Mouse (Mus musculus): ENCODE results near the gene Ror1. TPM values are rescaled to one million over a fixed set of nuclear protein-coding genes. Genes with fewer than 3 reads are reported as not detected.

Ror1 gene
- polyA plus RNA-seq, 1 experiment: 1.1 TPM

- DNase-seq (ENCODE audit: low read depth): no peak
Observed at GRCm38 (mm10) chr4:100211331-100211730, 115.7 kb downstream of the Ror1 start.

GRCm38 (mm10) chr4:100214324-100215215, 119.0 kb downstream of the Ror1 start:
- peak; percentile 79 for DNase-seq (ENCODE audit: low read depth)

- DNase-seq (ENCODE audit: low read depth): no peak
Observed at GRCm38 (mm10) chr4:100216587-100216986, 121.0 kb downstream of the Ror1 start.

DNA sequence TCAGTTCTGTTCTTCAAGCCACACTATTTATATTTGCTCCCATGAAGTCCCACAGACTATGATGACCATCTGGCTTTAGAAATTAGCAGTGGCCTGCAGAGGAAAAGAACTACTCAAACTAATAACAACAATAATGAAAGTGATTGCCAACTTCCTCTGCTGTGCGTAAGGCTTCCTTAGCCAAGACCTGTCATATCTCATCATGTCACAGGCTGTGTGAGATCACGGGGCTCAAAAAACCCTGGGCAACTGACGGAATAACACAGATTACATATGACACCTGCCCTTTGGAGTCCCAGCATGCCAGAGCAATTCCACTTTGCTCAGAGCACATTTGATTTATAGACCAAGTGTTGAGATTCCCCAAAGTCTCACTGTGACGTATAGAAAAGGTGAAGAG, 123.4 kb downstream of the Ror1 start:
- no peak for DNase-seq (ENCODE audit: low read depth)

- DNase-seq (ENCODE audit: low read depth): no peak
Observed at GRCm38 (mm10) chr4:100219599-100219998, 124.0 kb downstream of the Ror1 start.

- no peak for DNase-seq (ENCODE audit: low read depth)
Observed at GRCm38 (mm10) chr4:100221978-100222737, 126.6 kb downstream of the Ror1 start.

GRCm38 (mm10) chr4:100223532-100223931, 127.9 kb downstream of the Ror1 start:
- DNase-seq (ENCODE audit: low read depth): no peak

GRCm38 (mm10) chr4:100223965-100224364, 128.4 kb downstream of the Ror1 start:
- no peak for DNase-seq (ENCODE audit: low read depth)

- DNase-seq (ENCODE audit: low read depth): no peak
Observed at GRCm38 (mm10) chr4:100226619-100227018, 131.0 kb downstream of the Ror1 start.

DNA sequence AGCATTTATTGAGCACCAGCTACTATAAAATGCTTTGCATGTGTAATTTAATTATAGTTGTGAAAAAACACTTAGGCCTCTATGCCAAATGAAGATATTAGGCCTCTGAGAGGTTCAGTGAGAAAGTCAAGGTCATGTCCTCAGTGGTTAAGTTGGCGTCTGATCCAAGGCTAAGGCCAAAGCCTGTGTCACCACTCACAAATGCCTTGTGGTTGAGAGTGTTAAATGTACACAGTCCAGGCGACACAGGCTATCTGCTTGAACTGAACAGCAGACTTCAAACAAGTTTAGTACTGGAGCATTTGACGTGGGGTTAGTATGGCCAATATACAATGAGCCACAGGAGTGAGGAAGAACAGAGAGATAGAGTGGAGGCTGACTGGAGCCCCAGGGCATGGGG, 132.5 kb downstream of the Ror1 start:
- DNase-seq (ENCODE audit: low read depth): no peak

GRCm38 (mm10) chr4:100230245-100230644, 134.7 kb downstream of the Ror1 start:
- no peak for DNase-seq (ENCODE audit: low read depth)

- no peak for DNase-seq (ENCODE audit: low read depth)
Observed at GRCm38 (mm10) chr4:100230963-100231362, 135.4 kb downstream of the Ror1 start.

- DNase-seq (ENCODE audit: low read depth): no peak
Observed at GRCm38 (mm10) chr4:100231906-100232305, 136.3 kb downstream of the Ror1 start.

GRCm38 (mm10) chr4:100232541-100232940, 136.9 kb downstream of the Ror1 start:
- no peak for DNase-seq (ENCODE audit: low read depth)

GRCm38 (mm10) chr4:100233770-100234169, 138.2 kb downstream of the Ror1 start:
- DNase-seq (ENCODE audit: low read depth): no peak

GRCm38 (mm10) chr4:100236339-100236738, 140.7 kb downstream of the Ror1 start:
- DNase-seq (ENCODE audit: low read depth): no peak

GRCm38 (mm10) chr4:100242061-100242756, 146.6 kb downstream of the Ror1 start:
- no peak for DNase-seq (ENCODE audit: low read depth)

- no peak for DNase-seq (ENCODE audit: low read depth)
Observed at GRCm38 (mm10) chr4:100244250-100244649, 148.7 kb downstream of the Ror1 start.

- DNase-seq (ENCODE audit: low read depth): no peak
Observed at GRCm38 (mm10) chr4:100244701-100245100, 149.1 kb downstream of the Ror1 start.

GRCm38 (mm10) chr4:100247826-100248225, 152.2 kb downstream of the Ror1 start:
- DNase-seq (ENCODE audit: low read depth): no peak

- DNase-seq (ENCODE audit: low read depth): no peak
Observed at GRCm38 (mm10) chr4:100248273-100248672, 152.7 kb downstream of the Ror1 start.

GRCm38 (mm10) chr4:100251270-100251669, 155.7 kb downstream of the Ror1 start:
- DNase-seq (ENCODE audit: low read depth): no peak
